ENCODE assay signal across 11 mouse cellular contexts in genomic region chr11:95012075-95012474, GRCm38 (mm10). TPM values are rescaled to one million over a fixed set of nuclear protein-coding genes. Genes with fewer than 3 reads are reported as not detected.
DNase-seq lines count a peak whose midpoint lies in the region; ATAC-seq and TF ChIP-seq lines count a peak whose summit lies in the region.
"Had no signal": no experiment of that assay in that cellular context is flagged by ENCODE, and none has a peak within 500 bp of the region (broad histone marks: within the 10 kb centered on the region; RNA-seq: fewer than 3 reads in every experiment).

No protein-coding gene starts in this region.

- TF ChIP-seq POLR2A in cerebellum, adult 2 months (IDR thresholded peaks at IDR 0.05; ENCODE audit: borderline replicate concordance, insufficient read depth, low read length): no peak
- no peak for TF ChIP-seq POLR2A in limb, embryonic 14.5 days (IDR thresholded peaks at IDR 0.05; ENCODE audit: borderline replicate concordance, extremely low read depth, insufficient read depth, insufficient read length)

- peak; percentile 80 for ATAC-seq in erythroid progenitor cell, adult 5-6 weeks (replicated peaks; ENCODE audit: low FRiP score, poor library complexity, severe bottlenecking)
- ATAC-seq in limb, embryonic 14.5 days (ENCODE audit: low FRiP score, low read depth): no peak
- ATAC-seq in neural tube, embryonic 12.5 days (ENCODE audit: low FRiP score, low read depth): no peak

- H3K9ac ChIP-seq in limb, embryonic 14.5 days (ENCODE audit: low read depth, low read length, severe bottlenecking): peak overlapping the region; percentile 36; the same call in 1 of the 2 replicates
- peak overlapping the region; percentile 88; the same call in 1 of the 2 replicates for H3K9ac ChIP-seq in neural tube, embryonic 12.5 days

- no peaks in the 10 kb centered on the region for H3K27me3 ChIP-seq in cerebellum, adult 2 months (ENCODE audit: control insufficient read depth, insufficient read depth, low read length)
- no peaks in the 10 kb centered on the region for H3K27me3 ChIP-seq in limb, embryonic 14.5 days (ENCODE audit: control insufficient read depth, insufficient read depth, low read length)
- H3K27me3 ChIP-seq in neural tube, embryonic 12.5 days (replicated peaks): no peaks in the 10 kb centered on the region

- peak overlapping the region; percentile 90 for H3K4me2 ChIP-seq in limb, embryonic 14.5 days (replicated peaks; ENCODE audit: low read depth, low read length, severe bottlenecking)
- H3K4me2 ChIP-seq in neural tube, embryonic 12.5 days (replicated peaks): peak overlapping the region; percentile 78

- H3K9me3 ChIP-seq in limb, embryonic 14.5 days (ENCODE audit: control insufficient read depth, low read length): no peaks in the 10 kb centered on the region
- H3K9me3 ChIP-seq in neural tube, embryonic 12.5 days: no peaks in the 10 kb centered on the region

- no peak for TF ChIP-seq CTCF in cerebellum, adult 2 months (IDR thresholded peaks at IDR 0.05; ENCODE audit: borderline replicate concordance, insufficient read depth, low read depth, low read length)

- DNase-seq in cerebellum, adult 2 months: no peak
- no peak for DNase-seq in cerebellum, postnatal 10 days
- DNase-seq in limb, embryonic 14.5 days (ENCODE audit: low spot score): no peak
- DNase-seq in layer of hippocampus, adult 18-20 months (ENCODE audit: low spot score in 2 of 2): no peak
- DNase-seq in thymus, postnatal 25 days: no peak
- no peak for DNase-seq in cerebellum, adult 9-10 months
- DNase-seq: kidney, postnatal 4 days; retina, postnatal 1 day had no signal

- H3K36me3 ChIP-seq in limb, embryonic 14.5 days (ENCODE audit: control insufficient read depth, insufficient read depth, low read length): peaks cover 24% of the 10 kb centered on the region
- H3K36me3 ChIP-seq in neural tube, embryonic 12.5 days: peaks cover 34% of the 10 kb centered on the region

- H3K4me3 ChIP-seq in cerebellum, adult 2 months (replicated peaks; ENCODE audit: insufficient read depth, low read depth, low read length): peak overlapping the region; percentile 79
- peak overlapping the region; percentile 85; the same call in 1 of the 2 replicates for H3K4me3 ChIP-seq in limb, embryonic 14.5 days (replicated peaks; ENCODE audit: low read length)
- peak overlapping the region; percentile 80 for H3K4me3 ChIP-seq in neural tube, embryonic 12.5 days

- 22% methylated on average over 3 of the region's 3 CpGs for WGBS in cerebellum, adult 2 months
- 54% methylated on average over 3 of the region's 3 CpGs for WGBS in limb, embryonic 14.5 days
- 74% methylated on average over 3 of the region's 3 CpGs for WGBS in neural tube, embryonic 12.5 days

- H3K4me1 ChIP-seq in cerebellum, adult 2 months (ENCODE audit: control insufficient read depth, insufficient read depth, low read length): peaks cover 32% of the 10 kb centered on the region
- peaks cover 34% of the 10 kb centered on the region for H3K4me1 ChIP-seq in limb, embryonic 14.5 days (ENCODE audit: control insufficient read depth, insufficient read depth, low read length)
- H3K4me1 ChIP-seq in neural tube, embryonic 12.5 days: peaks cover 56% of the 10 kb centered on the region

- H3K27ac ChIP-seq in cerebellum, adult 2 months (ENCODE audit: insufficient read depth, low read length): peak overlapping the region; percentile 64
- no peak overlapping the region for H3K27ac ChIP-seq in limb, embryonic 14.5 days (replicated peaks; ENCODE audit: low read depth, low read length)
- no peak overlapping the region for H3K27ac ChIP-seq in neural tube, embryonic 12.5 days

RNA-seq across cellular contexts. Expression of gene Samd14, which starts 2.4 kb away (rescaled TPM):
- 80.7 and 89.4 TPM in 2 replicates for polyA plus RNA-seq in cerebellum, adult 2 months (2012; rRNA removed)
- 103 TPM in 2 replicates for total RNA-seq in erythroid progenitor cell, adult 5-6 weeks (2015; ENCODE audit: low replicate concordance)
- 98.7 and 99.2 TPM in 2 replicates for total RNA-seq in erythroid progenitor cell, adult 5-6 weeks (2017; ENCODE audit: low replicate concordance)
- polyA plus RNA-seq in limb, embryonic 14.5 days (2012; rRNA removed): 46.0 and 59.7 TPM in 2 replicates
- polyA plus RNA-seq in limb, embryonic 14.5 days (2014; fragmentation: Nextera tagmentation; extraction: Ambion mirVana): 25.5 and 31.7 TPM in 2 replicates
- 101 and 106 TPM in 2 replicates for polyA plus RNA-seq in neural tube, embryonic 12.5 days (2016; fragmentation: Nextera tagmentation; extraction: Ambion mirVana)
- total RNA-seq in layer of hippocampus, adult 18-20 months (2021): 10 to 100 TPM; 38.2 to 42.8 TPM

RNA-seq across cellular contexts. Expression of gene Ppp1r9b, which starts 21.2 kb away (rescaled TPM):
- 149 and 153 TPM in 2 replicates for polyA plus RNA-seq in cerebellum, adult 2 months (2012; rRNA removed)
- total RNA-seq in erythroid progenitor cell, adult 5-6 weeks (2015; ENCODE audit: low replicate concordance): 59.5 and 71.4 TPM in 2 replicates
- total RNA-seq in erythroid progenitor cell, adult 5-6 weeks (2017; ENCODE audit: low replicate concordance): 98.2 and 125 TPM in 2 replicates
- 32.8 and 34.6 TPM in 2 replicates for polyA plus RNA-seq in limb, embryonic 14.5 days (2012; rRNA removed)
- 17.3 and 17.9 TPM in 2 replicates for polyA plus RNA-seq in limb, embryonic 14.5 days (2014; fragmentation: Nextera tagmentation; extraction: Ambion mirVana)
- polyA plus RNA-seq in neural tube, embryonic 12.5 days (2016; fragmentation: Nextera tagmentation; extraction: Ambion mirVana): 18.2 and 19.7 TPM in 2 replicates
- 1,000 to 10,000 TPM in 1 of 2 experiments, 100 to 1,000 TPM in 1; 993 to 1,036 TPM for total RNA-seq in layer of hippocampus, adult 18-20 months (2021)

RNA-seq across cellular contexts. Expression of gene Pdk2, which starts 29.1 kb away (rescaled TPM):
- 219 and 247 TPM in 2 replicates for polyA plus RNA-seq in cerebellum, adult 2 months (2012; rRNA removed)
- total RNA-seq in erythroid progenitor cell, adult 5-6 weeks (2015; ENCODE audit: low replicate concordance): 8.3 and 8.4 TPM in 2 replicates
- total RNA-seq in erythroid progenitor cell, adult 5-6 weeks (2017; ENCODE audit: low replicate concordance): 2.3 and 3.2 TPM in 2 replicates
- 29.6 and 36.3 TPM in 2 replicates for polyA plus RNA-seq in limb, embryonic 14.5 days (2012; rRNA removed)
- 34.9 and 38.8 TPM in 2 replicates for polyA plus RNA-seq in limb, embryonic 14.5 days (2014; fragmentation: Nextera tagmentation; extraction: Ambion mirVana)
- polyA plus RNA-seq in neural tube, embryonic 12.5 days (2016; fragmentation: Nextera tagmentation; extraction: Ambion mirVana): 20.5 and 20.6 TPM in 2 replicates
- 100 to 1,000 TPM; 137 to 142 TPM for total RNA-seq in layer of hippocampus, adult 18-20 months (2021)

RNA-seq across cellular contexts. Expression of gene Sgca, which starts 35.9 kb away (rescaled TPM):
- 1.9 and 3.9 TPM in 2 replicates for polyA plus RNA-seq in cerebellum, adult 2 months (2012; rRNA removed)
- not detected in 2 replicates for total RNA-seq in erythroid progenitor cell, adult 5-6 weeks (2015; ENCODE audit: low replicate concordance)
- not detected in 2 replicates for total RNA-seq in erythroid progenitor cell, adult 5-6 weeks (2017; ENCODE audit: low replicate concordance)
- 19.4 and 32.9 TPM in 2 replicates for polyA plus RNA-seq in limb, embryonic 14.5 days (2012; rRNA removed)
- 9.1 and 10.2 TPM in 2 replicates for polyA plus RNA-seq in limb, embryonic 14.5 days (2014; fragmentation: Nextera tagmentation; extraction: Ambion mirVana)
- 0.80 and 0.90 TPM in 2 replicates for polyA plus RNA-seq in neural tube, embryonic 12.5 days (2016; fragmentation: Nextera tagmentation; extraction: Ambion mirVana)
- total RNA-seq in layer of hippocampus, adult 18-20 months (2021): under 1 TPM in 1 of 2 experiments, not detected in 1; 0.27 TPM

RNA-seq across cellular contexts. Expression of gene Hils1, which starts 44.7 kb away (rescaled TPM):
- not detected in 2 replicates for polyA plus RNA-seq in cerebellum, adult 2 months (2012; rRNA removed)
- total RNA-seq in erythroid progenitor cell, adult 5-6 weeks (2015; ENCODE audit: low replicate concordance): not detected in 2 replicates
- total RNA-seq in erythroid progenitor cell, adult 5-6 weeks (2017; ENCODE audit: low replicate concordance): not detected in 2 replicates
- polyA plus RNA-seq in limb, embryonic 14.5 days (2012; rRNA removed): 0.41 and 0.58 TPM in 2 replicates
- polyA plus RNA-seq in limb, embryonic 14.5 days (2014; fragmentation: Nextera tagmentation; extraction: Ambion mirVana): 0.29 TPM in 1 of 2 replicates, not detected in the other
- not detected in 2 replicates for polyA plus RNA-seq in neural tube, embryonic 12.5 days (2016; fragmentation: Nextera tagmentation; extraction: Ambion mirVana)
- not detected for total RNA-seq in layer of hippocampus, adult 18-20 months (2021)
- polyA plus RNA-seq: frontal cortex, adult 2 months had no signal
